Mouse (Mus musculus): Measurements from ENCODE around the gene Zfp936.
"Not testable (repeated sequence)": the region's sequence is repeated elsewhere in the genome, so short reads cannot be mapped to it uniquely, and the experiment has no call there.

Zfp936 gene

GRCm38 (mm10) chr7:43113929-43114328 lies at the start of gene Zfp936:
Gene Zfp936 (plus strand): TSS chr7:43114229.
- DNase-seq = not testable (repeated sequence)

GRCm38 (mm10) chr7:43077831-43078230 lies 36.2 kb upstream of the Zfp936 start:
- no peak for DNase-seq

- not testable (repeated sequence) for DNase-seq
Observed at GRCm38 (mm10) chr7:43128691-43129090, 14.7 kb downstream of the Zfp936 start.

- DNase-seq = not testable (repeated sequence)
Observed at GRCm38 (mm10) chr7:43164121-43164520, 50.1 kb downstream of the Zfp936 start.

GRCm38 (mm10) chr7:43167101-43167500 lies 53.1 kb downstream of the Zfp936 start:
- not testable (repeated sequence) for DNase-seq

GRCm38 (mm10) chr7:43167811-43168210 lies 53.8 kb downstream of the Zfp936 start:
- not testable (repeated sequence) for DNase-seq

- DNase-seq = not testable (repeated sequence)
Observed at GRCm38 (mm10) chr7:43168212-43168611, 54.2 kb downstream of the Zfp936 start.

GRCm38 (mm10) chr7:43177003-43177702 lies 63.1 kb downstream of the Zfp936 start:
- no peak for DNase-seq

GRCm38 (mm10) chr7:43213781-43214180 lies 99.8 kb downstream of the Zfp936 start:
- DNase-seq = peak; percentile 24 to 51
